Mouse (Mus musculus) kidney, adult 8-10 months (tissue): ENCODE measurements around the gene Fam53b.

Experiments used
- DNase-seq, 2 experiments: peaks; one replicate each; pipeline ENCODE4 v3.0.0; 2022

The Fam53b gene

DNA sequence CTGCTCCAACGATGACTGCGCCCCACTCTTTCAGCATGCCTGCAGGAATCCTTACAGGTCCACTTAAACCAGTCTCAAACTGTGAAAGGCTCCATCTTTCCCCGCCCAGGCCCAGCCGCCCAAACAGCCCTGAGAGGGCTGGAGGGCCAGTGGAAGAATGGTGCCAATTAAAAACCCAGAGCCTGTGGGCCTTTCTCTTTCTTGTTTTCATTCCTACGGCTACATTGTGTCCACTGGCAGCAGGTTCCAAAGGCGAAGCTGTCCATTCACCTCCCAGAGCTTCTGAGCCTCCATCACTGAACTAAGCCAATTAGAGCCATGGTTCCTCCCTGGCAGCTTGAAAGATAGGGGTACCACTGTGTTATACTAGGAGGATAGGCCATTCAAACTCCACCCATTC lies 82.1 kb downstream of the Fam53b start:
- no peak for DNase-seq

GRCm38 (mm10) chr7:132730510-132730909 lies 83.2 kb downstream of the Fam53b start:
- DNase-seq: no peak

GRCm38 (mm10) chr7:132729093-132729831 lies 84.4 kb downstream of the Fam53b start:
- peak; percentile 65 to 71 for DNase-seq

- DNase-seq: no peak
These were observed 87.4 kb downstream of the Fam53b start for GRCm38 (mm10) chr7:132726106-132726861.

DNA sequence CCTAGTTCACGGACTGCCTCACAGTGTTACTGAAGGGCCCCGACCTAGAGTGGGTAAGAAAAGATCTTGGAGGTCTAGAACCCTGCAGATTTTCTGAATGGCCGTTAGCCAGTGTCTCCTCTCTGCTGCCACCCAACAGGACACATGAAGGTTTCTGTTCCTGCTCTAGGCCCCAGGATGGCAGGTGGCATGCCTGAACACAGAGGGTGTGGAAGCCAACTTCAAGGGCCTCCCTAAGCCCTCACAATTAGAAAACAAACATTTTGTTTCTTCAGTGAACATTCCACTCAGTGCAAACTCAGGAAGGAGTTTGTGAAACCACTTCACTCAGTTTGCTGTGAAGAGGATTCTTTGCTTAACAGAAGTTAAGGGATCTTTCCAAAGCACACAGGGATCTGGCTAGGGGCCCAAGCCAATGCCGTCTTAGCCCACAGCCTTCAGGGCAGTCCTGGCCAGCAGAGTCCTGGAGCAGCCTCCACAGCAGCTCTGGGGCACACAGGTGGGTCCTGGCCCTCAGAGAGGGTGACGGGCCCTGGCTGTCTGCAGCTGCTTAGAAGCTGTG lies 89.1 kb downstream of the Fam53b start:
- DNase-seq: peak in 1 of 2 experiments; percentile 58

DNA sequence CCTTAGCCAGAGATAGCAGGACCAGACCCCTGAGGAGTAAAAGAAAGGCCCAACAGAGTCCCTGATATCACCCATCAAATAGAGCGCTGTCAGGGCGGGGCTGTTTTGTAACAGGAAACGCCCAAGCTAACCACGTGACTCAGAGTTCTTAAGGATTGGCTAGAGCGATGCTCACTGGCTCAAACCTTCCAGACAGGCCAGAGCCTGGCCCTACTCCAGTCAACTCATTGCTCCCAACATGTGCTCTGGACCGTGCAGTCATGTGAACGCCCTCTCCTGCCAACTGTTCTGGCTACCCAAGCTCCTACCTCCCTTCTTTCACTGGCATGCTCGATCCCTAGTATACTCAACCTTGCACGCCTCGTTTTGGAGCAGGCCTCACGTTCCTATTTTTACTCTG lies 89.8 kb downstream of the Fam53b start:
- peak; percentile 97 to 98 for DNase-seq

GRCm38 (mm10) chr7:132722401-132723370 lies 91.0 kb downstream of the Fam53b start:
- DNase-seq: peak; percentile 67 to 70

DNA sequence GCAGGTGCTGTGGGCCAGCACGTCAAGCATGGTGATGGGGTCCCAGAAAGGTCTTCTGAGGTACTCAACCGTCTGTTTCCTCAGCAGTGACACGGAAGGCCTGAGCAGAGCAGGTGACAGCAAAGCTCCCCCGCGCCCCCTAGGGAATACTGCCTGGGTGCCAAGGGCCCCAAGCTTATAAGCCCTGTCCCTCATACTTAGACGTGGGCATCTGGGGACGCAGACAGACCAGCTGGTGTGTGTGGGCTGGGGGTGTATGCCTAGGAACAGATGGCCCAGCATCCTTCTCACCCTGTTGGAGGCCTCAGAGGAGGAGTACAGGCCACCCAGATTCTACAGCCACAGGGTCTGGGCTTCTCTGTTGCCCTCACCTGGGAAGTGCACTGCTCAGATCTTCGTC lies 93.1 kb downstream of the Fam53b start:
- DNase-seq: no peak

DNA sequence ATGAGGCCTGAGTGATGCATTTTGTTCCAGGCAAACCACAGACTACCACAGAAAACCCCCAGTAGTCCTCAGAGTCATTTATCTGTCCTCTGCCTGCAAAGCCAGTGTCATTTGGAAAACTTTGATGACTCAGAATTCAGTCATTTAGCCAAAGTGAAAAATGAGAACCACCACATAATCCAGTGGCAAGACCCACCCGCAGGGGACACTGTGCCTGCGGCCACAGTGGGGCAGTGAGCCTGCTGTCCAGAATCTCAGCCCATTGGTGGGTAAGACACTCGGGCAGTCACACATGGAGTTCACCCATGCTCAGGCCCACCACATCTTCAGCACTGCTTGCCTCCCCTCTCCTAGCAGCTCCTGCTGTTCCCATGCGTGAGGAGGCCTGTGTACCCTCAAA lies 94.1 kb downstream of the Fam53b start:
- no peak for DNase-seq

DNA sequence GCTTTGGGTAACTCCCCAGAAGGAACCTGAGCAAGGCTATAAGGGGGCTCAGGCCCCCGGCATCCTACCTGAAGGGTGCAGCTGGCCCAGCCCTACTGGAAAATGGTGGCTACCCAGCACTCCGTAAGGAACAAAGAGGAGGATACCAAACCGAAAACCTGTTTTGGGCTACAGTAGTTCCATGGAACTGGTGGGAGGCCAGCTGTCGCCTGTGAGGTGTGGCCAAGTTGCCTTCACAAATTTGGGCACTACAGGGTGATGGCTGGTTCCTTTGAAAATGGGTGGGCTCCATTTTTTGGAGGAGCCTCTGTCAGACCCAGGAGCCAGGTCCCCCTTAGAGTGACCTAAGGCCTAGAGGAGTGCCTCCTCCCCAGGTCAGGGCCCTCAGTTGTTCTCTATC lies 98.4 kb downstream of the Fam53b start:
- no peak for DNase-seq

- DNase-seq: peak in 1 of 2 experiments; percentile 75
These were observed 99.3 kb downstream of the Fam53b start for GRCm38 (mm10) chr7:132714236-132714923.

DNA sequence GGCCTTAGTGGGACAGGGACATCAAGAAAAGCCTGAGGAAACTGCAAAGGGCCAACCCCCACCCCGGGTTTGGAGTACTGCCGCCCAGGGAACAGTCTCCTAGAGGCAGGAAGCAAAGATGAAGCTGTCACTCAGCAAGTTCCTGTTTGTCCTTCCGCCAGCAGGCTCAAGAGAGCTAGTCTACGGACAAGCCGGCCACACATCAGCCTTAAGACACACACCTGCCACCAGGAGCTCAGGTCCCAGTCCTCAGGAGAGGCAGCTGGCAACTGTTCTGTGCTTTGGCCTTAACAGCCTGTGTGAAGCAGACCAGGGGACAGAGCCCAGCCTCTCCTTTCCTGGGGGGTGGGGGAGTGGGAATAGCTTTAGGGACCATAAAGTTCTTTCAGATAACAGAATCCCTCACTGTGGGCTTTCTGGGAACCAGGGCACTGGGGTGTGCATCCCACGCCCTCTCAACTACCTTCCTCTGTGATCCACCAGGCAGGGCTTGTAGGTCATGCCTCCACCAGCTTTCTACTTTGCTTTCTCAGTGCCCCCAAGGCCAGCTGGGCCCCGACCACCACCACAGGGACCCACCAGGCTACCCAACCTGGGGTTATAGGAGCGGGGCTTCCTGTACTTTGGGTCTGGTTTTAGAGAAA lies 100.1 kb downstream of the Fam53b start:
- DNase-seq: peak; percentile 59 to 66

- DNase-seq: no peak
These were observed 100.7 kb downstream of the Fam53b start for GRCm38 (mm10) chr7:132712956-132713355.

GRCm38 (mm10) chr7:132712044-132712708 lies 101.5 kb downstream of the Fam53b start:
- no peak for DNase-seq

- DNase-seq: no peak
These were observed 102.1 kb downstream of the Fam53b start for GRCm38 (mm10) chr7:132711579-132711978.

DNA sequence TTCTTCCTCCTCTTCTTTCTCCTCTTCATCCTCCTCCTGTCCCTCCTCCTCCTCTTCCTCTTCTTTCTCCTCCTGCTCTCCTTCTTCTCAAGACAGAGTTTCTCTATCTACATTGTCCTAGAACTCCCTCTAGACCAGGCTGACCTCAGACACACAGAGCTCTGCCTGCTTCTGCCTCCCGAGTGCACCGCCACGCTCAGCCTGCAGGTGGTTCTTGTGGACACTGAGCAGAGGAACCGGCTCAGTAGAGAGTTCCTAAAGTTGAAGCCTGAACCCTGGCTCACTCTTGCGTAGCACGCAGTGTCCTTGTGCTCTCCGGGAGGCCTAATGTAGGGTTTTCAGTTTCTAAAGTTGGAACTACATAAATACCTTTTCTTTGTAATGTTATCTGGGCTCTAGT lies 108.6 kb downstream of the Fam53b start:
- peak in 1 of 2 experiments; percentile 56 for DNase-seq

GRCm38 (mm10) chr7:132704310-132704875 lies 109.3 kb downstream of the Fam53b start:
- no peak for DNase-seq

- DNase-seq: no peak
These were observed 110.0 kb downstream of the Fam53b start for GRCm38 (mm10) chr7:132703515-132704309.

DNA sequence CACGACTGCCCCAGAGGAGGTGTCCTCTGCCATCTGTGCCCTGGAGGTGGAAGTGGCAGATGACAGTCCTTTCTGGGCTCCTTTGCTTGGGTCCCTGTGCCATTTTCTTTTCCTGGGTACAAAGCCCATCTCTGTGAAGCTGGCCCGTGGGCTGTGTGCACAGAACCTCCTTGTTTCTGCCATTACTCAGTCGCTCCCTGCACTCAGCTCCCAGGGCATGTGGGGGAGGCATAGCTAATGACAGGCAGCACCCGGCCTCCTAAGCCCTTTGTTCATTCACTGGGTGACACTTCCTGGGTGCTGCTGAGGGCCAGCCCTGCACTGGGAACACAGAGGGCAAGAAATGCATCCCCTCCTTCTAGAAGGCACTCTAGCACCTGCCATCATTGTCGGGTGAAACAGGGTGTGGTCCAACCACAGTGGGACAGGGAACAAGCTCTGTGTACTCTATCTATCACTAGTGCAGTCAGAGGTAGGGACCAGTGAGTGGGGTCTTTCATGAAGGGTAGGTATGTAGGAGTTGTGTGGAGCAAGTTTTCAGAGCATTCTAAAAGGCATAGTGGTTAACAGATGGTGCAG lies 111.1 kb downstream of the Fam53b start:
- DNase-seq: no peak
